Mouse (Mus musculus): Measurements from ENCODE around the gene Rbx1.
A peak's percentile ranks its signal among the peaks of the same experiment; 100 is the strongest.

The Rbx1 gene

GRCm38 (mm10) chr15:81485483-81485882 lies 19.4 kb downstream of the Rbx1 start:
- no peak for DNase-seq (ENCODE audit: low read depth)

- no peak for DNase-seq (ENCODE audit: low read depth)
These were observed 37.4 kb downstream of the Rbx1 start for GRCm38 (mm10) chr15:81503466-81503865.

- no peak for DNase-seq (ENCODE audit: low read depth)
These were observed 37.9 kb downstream of the Rbx1 start for GRCm38 (mm10) chr15:81503995-81504394.

DNA sequence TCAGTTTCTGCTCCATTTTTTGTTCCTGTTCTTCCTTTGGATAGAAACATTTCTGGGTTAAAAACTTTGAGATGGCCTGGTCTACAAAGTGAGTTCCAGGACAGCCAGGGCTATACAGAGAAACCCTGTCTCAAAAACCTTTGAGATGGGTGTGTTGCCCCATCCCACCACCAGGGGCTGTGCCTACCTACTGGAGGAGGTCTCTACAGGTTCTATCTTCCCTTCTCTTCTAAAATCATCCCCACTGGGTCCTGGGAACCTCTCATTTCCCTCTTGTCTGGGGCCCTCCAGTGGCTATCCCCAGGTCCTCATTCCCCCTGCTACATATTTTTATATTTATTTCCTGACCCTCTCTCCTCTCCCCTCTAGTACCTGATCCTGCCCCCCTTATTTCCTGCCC lies 41.1 kb downstream of the Rbx1 start:
- DNase-seq (ENCODE audit: low read depth) = no peak

DNA sequence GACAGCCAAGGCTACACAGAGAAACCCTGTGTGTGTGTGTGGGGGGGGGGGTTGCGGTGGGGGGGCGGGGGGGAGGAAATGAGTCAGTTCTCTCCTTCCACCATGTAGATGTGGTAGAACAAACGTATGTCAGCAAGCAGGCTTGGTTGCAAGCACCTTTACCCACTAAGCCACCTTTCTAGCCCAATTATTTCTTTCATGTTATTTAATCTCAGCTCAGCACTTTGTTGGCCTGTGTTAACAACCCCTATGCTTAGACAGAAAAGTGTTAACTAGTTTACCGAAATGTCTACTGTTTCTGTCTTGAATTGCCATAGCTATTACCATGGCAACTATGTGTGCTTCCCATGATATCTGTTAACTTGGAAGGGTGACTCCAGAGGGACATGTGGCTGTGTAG lies 44.5 kb downstream of the Rbx1 start:
- no peak for DNase-seq (ENCODE audit: low read depth)

GRCm38 (mm10) chr15:81511601-81512261 lies 45.6 kb downstream of the Rbx1 start:
- DNase-seq (ENCODE audit: low read depth) = no peak

DNA sequence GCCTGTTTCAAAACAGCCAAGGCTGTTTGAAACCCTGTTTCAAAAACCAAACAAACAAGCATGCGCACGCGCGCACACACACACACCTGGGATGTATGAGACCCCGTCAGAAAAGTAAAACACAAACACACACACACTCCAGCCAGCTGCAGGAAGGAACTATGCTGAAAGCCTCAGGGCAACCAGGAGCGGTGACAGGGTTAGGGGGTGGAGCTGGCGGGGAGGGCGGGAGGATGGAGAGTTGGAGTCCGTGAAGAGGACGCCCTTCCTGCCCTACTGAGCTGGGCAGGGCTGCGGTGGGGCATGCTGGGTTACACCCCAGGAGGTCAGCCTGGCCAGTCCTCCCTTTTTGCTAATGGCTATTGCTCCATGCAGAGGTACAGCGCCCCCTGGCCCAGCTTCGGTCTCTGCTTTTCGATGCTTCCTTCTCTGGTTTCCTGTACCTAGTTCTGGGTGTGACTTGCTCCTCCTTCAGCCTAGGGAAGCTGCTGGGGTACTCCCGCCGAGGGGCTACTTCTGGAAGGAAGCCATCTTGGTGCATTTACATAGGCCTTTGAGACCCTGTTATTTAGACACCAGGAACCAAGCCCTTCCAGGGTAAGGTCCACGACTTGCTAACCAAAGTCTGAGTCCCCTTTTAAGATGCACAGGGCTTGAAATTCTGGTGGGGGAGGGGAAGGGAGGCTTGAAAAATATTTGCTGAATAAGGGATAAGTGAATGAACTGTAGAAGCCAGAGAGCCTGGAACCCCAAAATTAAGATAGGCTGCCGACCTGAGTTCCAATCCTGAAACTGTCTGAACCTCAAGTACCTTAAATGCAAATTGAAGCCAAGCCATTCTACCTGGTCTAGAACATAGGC lies 48.2 kb downstream of the Rbx1 start:
- no peak for DNase-seq (ENCODE audit: low read depth)

- no peak for DNase-seq (ENCODE audit: low read depth)
These were observed 49.1 kb downstream of the Rbx1 start for GRCm38 (mm10) chr15:81515221-81515620.

DNA sequence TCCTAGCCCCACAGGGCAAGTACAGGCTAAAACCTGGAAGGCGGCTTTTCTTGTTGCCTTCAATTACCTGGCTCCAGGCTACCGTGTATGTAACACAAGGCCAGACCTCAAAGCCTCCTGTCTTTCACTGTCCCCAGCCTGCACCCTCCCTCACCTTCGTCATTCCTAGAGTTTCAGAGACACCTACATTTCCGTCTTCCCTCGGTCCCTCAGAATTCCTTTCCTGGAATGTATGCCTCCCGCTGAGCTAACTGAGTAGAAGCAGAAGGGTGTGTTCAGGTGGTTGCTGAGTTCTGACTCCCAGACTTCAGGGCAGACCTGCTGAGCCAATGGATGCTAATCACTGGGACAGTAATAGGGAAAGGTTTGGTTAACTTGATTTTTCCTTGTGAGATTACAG lies 51.9 kb downstream of the Rbx1 start:
- DNase-seq (ENCODE audit: low read depth) = no peak

DNA sequence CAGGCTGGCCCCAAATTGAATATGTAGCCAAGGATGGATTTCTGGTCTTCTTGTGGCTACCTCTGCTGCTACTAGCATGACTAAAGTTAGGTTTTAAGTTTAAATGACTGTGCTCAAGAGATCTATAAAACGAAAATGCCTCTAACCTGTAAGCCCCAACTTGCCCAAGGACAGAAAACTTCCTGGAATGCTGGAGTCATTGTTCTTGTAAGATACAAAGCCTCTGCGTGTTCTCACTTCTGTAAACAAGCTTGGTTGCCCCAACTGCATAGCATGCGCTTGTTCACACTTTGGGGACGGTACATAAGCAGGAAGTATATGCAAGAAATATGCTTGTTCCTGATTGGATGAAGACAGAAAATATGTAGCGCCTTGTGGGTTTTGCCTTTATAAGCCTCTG lies 52.7 kb downstream of the Rbx1 start:
- no peak for DNase-seq (ENCODE audit: low read depth)

- peak; percentile 69 for DNase-seq (ENCODE audit: low read depth)
These were observed 56.1 kb downstream of the Rbx1 start for GRCm38 (mm10) chr15:81522036-81522751.

GRCm38 (mm10) chr15:81522761-81523168 lies 56.7 kb downstream of the Rbx1 start:
- peak; percentile 70 for DNase-seq (ENCODE audit: low read depth)

- peak; percentile 86 for DNase-seq (ENCODE audit: low read depth)
These were observed 57.2 kb downstream of the Rbx1 start for GRCm38 (mm10) chr15:81523169-81523871.

DNA sequence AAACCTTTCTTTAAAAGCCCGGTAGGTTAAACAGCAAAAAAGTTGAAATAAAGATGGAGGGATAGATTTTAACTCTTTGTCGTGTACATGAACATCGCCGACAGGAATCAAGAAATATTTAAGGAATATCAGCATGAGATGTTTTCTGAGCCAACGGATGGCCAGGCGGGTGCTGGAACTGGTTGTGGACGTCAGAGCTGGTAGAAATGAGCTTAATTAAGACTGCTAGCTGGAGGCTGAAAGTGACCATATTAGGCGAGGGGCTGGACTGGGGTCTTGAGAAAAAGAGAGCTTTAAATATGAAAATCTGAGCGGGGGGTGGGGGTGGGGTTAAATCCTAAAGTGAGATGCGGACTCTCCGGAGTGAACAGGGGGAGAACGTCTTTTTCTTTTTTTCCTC lies 57.8 kb downstream of the Rbx1 start:
- DNase-seq (ENCODE audit: low read depth) = no peak

Data from c-Kit-positive CD71-positive TER-119-negative erythroid progenitor cells, embryonic 14.5 days (primary cell).